Mouse (Mus musculus) hindbrain, embryonic 11.5 days (tissue): ENCODE data around the gene Sema5a. TPM values are rescaled to one million over a fixed set of nuclear protein-coding genes. Genes with fewer than 3 reads are reported as not detected.

Experiments used
- ATAC-seq: fragments of 200-750 bp; cut with Nextera tagmentation; 2 replicates; pipeline ENCODE4 v1.8.0; 2017; ENCODE audit warnings: mild to moderate bottlenecking, moderate TSS enrichment, moderate library complexity; ENCODE audit not compliant: low FRiP score
- DNase-seq: peaks from one replicate; pipeline ENCODE4 v3.0.0-alpha.2; 2015; ENCODE audit warnings: low spot score
- H3K27ac ChIP-seq: fragments of 300-500 bp; sonication (generic); 2 replicates; pipeline ENCODE4 v1.5.1; 2014; ENCODE audit warnings: mild to moderate bottlenecking, low read depth, low read length
- H3K27me3 ChIP-seq: fragments of 300-500 bp; sonication (generic); 2 replicates; pipeline ENCODE4 v1.6.1; 2014; ENCODE audit warnings: mild to moderate bottlenecking, low read length, moderate library complexity, mixed read lengths; ENCODE audit not compliant: control insufficient read depth, insufficient read depth
- H3K36me3 ChIP-seq: fragments of 300-500 bp; sonication (generic); 2 replicates; pipeline ENCODE4 v1.6.1; 2014; ENCODE audit warnings: mild to moderate bottlenecking, low read length, moderate library complexity, mixed read lengths; ENCODE audit not compliant: control insufficient read depth, insufficient read depth
- H3K4me1 ChIP-seq: fragments of 300-500 bp; sonication (generic); replicated peaks from 2 replicates; pipeline ENCODE4 v1.6.1; 2014; ENCODE audit warnings: low read length, mixed read lengths; ENCODE audit not compliant: control insufficient read depth, insufficient read depth
- H3K4me2 ChIP-seq: fragments of 300-500 bp; sonication (generic); replicated peaks from 2 replicates; pipeline ENCODE4 v1.6.1; 2014; ENCODE audit warnings: mild to moderate bottlenecking, low read depth, low read length
- H3K4me3 ChIP-seq: fragments of 300-500 bp; sonication (generic); 2 replicates; pipeline ENCODE4 v1.5.1; 2014; ENCODE audit warnings: low read depth, low read length
- H3K9ac ChIP-seq: fragments of 300-500 bp; sonication (generic); 2 replicates; pipeline ENCODE4 v1.6.1; 2014; ENCODE audit warnings: low read depth, low read length
- H3K9me3 ChIP-seq: fragments of 300-500 bp; sonication (generic); 2 replicates; pipeline ENCODE4 v1.6.1; 2016; ENCODE audit warnings: low read length; ENCODE audit not compliant: control insufficient read depth
- WGBS: fragments of 180-500 bp; shearing (Covaris S2); extraction: QIAGEN DNeasy Blood & Tissue Kit; methylation state at CpG from one replicate; pipeline ENCODE4 v1.1.7; 2014; 5-methylcytosine and 5-hydroxymethylcytosine counted together
- polyA plus RNA-seq: library from polyadenylated mRNA; unstranded; fragments of >200 nt; fragmentation: Nextera tagmentation; extraction: Ambion mirVana; gene quantifications from 2 replicates; pipeline ENCODE4 v1.2.1, GENCODE M21; 2014

Gene Sema5a
- polyA plus RNA-seq, 1 experiment from 2014 or later = 7.5 TPM

DNA sequence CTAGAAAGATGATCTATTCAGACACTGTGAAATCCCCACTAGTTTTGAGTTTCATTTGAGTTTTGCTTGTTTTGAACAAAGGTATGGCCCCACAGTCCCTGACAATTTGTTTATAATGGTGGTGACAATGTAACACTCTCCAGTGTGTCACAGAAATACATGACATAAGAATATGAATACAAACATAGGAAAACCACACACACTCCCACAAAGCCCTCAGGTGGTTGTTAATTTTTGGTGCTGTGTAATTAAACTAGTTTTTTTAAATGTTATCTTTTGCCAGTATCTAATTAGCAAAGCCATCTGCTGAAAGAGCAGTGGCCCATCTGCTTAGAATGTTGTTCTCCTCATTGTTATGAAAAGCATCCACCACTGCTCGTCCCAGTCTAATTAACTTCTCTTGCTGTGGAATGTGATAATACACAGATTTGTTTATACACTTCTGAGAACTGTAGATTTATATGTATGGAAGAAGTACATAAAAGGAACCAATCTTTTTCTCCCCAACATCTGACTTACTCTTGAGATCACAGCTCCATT, 289.0 kb downstream of the Sema5a start:
- Histone ChIP-seq H3K9me3 (no peaks in the 10 kb centered on the region), H3K27ac (no peak overlapping the region), H3K4me2 (no peak overlapping the region), H3K36me3 (no peaks in the 10 kb centered on the region), H3K9ac (no peak overlapping the region), H3K27me3 (no peaks in the 10 kb centered on the region), H3K4me1 (no peaks in the 10 kb centered on the region), H3K4me3 (no peak overlapping the region)
- DNase-seq = no peak
- 60% methylated on average over 1 of the region's 1 CpGs for WGBS
- no peak for ATAC-seq

DNA sequence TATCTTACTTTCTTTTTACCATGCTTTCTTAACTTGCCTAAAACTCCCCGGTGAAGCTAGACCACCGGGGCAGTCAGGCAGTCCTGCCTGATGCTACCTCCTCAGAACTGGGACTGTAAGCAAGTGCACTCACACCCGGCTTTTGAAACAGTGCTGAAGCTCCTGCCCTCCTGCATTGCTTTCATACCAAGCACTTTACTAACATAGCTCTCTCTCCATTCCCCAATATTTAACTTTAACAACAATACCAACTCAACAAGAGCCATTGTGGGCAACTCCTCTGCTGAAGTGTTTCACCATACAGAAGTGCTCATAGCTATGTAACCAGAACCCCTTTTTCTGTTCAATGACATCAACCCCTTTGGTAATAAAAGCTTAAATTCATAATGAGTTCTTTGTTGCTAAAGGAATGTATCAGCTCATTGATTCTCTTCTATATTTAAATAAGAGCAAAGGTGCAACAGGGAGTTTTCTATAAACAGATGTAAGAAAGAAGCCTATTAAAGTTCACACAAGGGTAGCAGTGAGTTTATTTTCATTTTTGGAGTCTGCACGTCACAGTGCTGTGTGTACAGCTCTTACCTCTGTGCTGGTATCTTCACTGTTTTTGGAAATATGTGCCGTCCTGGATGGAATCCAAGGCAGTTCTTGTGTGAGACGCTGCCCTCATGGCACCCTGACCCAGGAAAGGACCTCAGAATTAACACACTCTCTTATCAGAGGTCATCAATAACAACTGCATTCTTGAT, 292.3 kb downstream of the Sema5a start:
- no peak overlapping the region for H3K27ac ChIP-seq
- no peak overlapping the region for H3K4me3 ChIP-seq
- DNase-seq = no peak
- no peaks in the 10 kb centered on the region for H3K27me3 ChIP-seq
- WGBS = 78% methylated on average over 6 of the region's 6 CpGs
- no peaks in the 10 kb centered on the region for H3K36me3 ChIP-seq
- H3K9me3 ChIP-seq = no peaks in the 10 kb centered on the region
- no peak overlapping the region for H3K9ac ChIP-seq
- ATAC-seq = no peak
- no peak overlapping the region for H3K4me2 ChIP-seq
- no peaks in the 10 kb centered on the region for H3K4me1 ChIP-seq

DNA sequence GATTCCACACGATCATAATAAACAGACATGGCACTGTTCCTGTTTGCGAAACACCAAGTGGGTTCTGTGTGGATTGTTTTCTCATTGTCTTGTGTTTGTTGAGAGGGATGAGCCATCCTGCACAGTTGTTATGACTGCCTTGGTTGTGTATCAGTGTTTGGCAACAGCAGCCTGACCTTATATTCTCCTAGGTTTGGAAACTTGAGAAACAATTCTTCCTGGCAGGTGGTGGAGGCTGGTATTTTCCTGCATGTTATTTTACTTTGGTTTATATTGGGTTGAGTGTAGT, 292.8 kb downstream of the Sema5a start:
- no peaks in the 10 kb centered on the region for H3K4me1 ChIP-seq
- no peak overlapping the region for H3K9ac ChIP-seq
- no peak overlapping the region for H3K4me3 ChIP-seq
- H3K36me3 ChIP-seq = no peaks in the 10 kb centered on the region
- H3K4me2 ChIP-seq = no peak overlapping the region
- no peak overlapping the region for H3K27ac ChIP-seq
- no peaks in the 10 kb centered on the region for H3K9me3 ChIP-seq
- no peaks in the 10 kb centered on the region for H3K27me3 ChIP-seq
- DNase-seq (no peak), ATAC-seq (no peak)
- 79% methylated on average over 2 of the region's 2 CpGs for WGBS

DNA sequence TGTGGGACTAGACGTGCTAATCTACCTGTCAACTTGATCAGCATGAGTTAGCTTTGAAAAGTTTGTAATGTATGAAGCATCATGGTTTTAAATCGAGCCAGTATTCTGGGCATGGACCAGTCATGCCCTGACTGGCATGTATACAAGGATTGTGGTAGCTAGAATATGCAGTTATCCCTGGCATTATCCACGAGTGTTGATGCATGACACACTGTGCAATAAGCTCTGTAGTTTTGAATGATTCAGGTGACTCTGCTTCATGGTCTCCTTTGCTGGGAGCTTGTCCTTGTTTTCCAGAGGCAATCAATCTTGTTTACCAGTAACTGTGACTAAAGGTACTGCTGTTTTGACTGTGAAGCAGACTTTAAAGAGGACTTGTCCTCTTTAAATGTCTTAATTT, 293.5 kb downstream of the Sema5a start:
- H3K9ac ChIP-seq = no peak overlapping the region
- H3K4me3 ChIP-seq = no peak overlapping the region
- DNase-seq = no peak
- H3K36me3 ChIP-seq = no peaks in the 10 kb centered on the region
- H3K27ac ChIP-seq = no peak overlapping the region
- no peaks in the 10 kb centered on the region for H3K27me3 ChIP-seq
- no peaks in the 10 kb centered on the region for H3K9me3 ChIP-seq
- H3K4me1 ChIP-seq = no peaks in the 10 kb centered on the region
- H3K4me2 ChIP-seq = no peak overlapping the region
- WGBS = 84% methylated on average over 3 of the region's 3 CpGs
- ATAC-seq = no peak

DNA sequence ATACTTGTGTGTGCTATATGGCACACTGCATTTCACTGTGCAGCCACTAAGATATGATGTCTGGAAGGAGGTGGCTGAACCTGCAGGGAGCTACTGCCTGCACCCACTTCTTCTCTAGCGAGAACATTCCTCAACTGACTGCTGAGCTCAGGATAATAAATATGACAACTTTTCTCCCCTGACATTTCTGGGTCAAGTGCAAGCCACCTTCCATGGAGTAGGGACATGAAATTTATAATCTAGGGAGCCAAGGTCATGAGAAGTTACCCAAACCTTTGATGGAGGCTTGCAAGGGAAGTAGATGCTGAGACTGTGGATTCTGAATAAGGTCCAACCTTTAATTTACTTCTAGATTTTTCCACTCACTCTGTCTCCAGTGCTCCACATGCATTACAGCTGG, 298.1 kb downstream of the Sema5a start:
- Histone ChIP-seq H3K9me3 (no peaks in the 10 kb centered on the region), H3K4me1 (no peaks in the 10 kb centered on the region), H3K27me3 (no peaks in the 10 kb centered on the region), H3K36me3 (no peaks in the 10 kb centered on the region), H3K4me3 (no peak overlapping the region), H3K9ac (no peak overlapping the region), H3K27ac (no peak overlapping the region), H3K4me2 (no peak overlapping the region)
- ATAC-seq (no peak), DNase-seq (no peak)
- 79% methylated on average over 1 of the region's 1 CpGs for whole genome bisulfite sequencing

DNA sequence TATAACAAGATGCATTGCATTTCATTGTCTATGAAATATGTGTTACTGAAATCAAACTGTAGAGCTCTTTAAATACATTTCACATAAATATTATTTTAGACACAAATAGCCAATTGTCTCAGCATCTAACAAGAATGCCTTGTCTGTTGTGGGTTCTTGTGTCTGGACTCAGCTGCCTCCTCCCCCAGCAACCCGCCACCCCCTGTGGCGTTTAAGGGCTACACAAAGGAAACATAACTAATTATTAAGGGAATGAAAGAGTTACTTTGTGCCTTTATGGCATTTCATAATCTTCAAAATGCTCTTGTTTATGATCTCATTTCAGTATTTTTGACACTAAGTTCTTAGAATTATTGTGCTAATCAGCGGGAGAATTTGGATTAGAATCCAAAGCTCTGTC, 298.6 kb downstream of the Sema5a start:
- DNase-seq (no peak), ATAC-seq (no peak)
- H3K9ac ChIP-seq = no peak overlapping the region
- no peak overlapping the region for H3K4me3 ChIP-seq
- H3K36me3 ChIP-seq = no peaks in the 10 kb centered on the region
- no peaks in the 10 kb centered on the region for H3K9me3 ChIP-seq
- 93% methylated on average over 3 of the region's 3 CpGs for WGBS
- H3K4me1 ChIP-seq = no peaks in the 10 kb centered on the region
- H3K4me2 ChIP-seq = no peak overlapping the region
- no peak overlapping the region for H3K27ac ChIP-seq
- H3K27me3 ChIP-seq = no peaks in the 10 kb centered on the region

DNA sequence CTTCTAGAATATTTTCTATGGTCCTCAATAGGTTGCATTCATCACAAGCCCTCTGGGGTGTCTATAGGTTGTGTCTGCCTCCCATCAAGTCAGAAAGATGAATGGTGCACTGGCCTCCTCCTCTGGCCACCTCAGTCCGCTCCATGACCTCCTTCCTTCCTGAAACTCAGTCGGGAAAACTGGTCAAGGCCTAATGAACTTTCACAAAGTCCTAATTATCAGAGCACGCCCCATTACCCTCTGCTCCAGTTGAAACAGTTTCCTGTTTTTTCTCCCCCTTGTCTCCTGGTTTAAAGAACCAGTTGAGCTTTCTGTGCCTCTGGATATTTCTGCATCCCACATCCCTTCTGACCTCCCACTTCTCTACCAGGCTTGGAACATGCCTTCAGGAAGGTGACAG, 300.8 kb downstream of the Sema5a start:
- Histone ChIP-seq H3K9me3 (no peaks in the 10 kb centered on the region), H3K4me2 (no peak overlapping the region), H3K27me3 (no peaks in the 10 kb centered on the region), H3K4me1 (no peaks in the 10 kb centered on the region), H3K9ac (no peak overlapping the region), H3K27ac (no peak overlapping the region), H3K4me3 (no peak overlapping the region), H3K36me3 (no peaks in the 10 kb centered on the region)
- ATAC-seq = no peak
- WGBS = 45% methylated on average over 3 of the region's 3 CpGs
- DNase-seq = no peak

DNA sequence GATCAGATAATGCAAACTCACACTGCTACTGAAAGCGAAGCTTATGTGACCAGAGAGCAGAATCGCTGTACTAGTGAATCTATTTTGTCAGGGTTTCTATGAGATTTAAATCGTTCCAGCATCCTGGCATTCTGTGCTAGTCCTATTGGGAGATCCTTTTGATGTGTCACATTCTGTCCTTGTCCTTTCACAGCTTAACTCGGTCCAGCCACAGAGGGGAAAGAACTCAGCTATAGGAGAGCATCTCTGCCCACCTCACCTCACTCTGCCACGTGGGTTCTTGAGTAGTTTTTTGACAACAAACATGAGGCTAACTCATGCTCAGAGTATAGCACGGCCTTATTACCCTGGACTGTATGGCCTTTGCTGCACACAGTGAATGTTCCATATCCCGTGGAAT, 302.1 kb downstream of the Sema5a start:
- no peaks in the 10 kb centered on the region for H3K4me1 ChIP-seq
- WGBS = 83% methylated on average over 7 of the region's 7 CpGs
- no peak for DNase-seq
- no peak overlapping the region for H3K4me2 ChIP-seq
- ATAC-seq = no peak
- H3K36me3 ChIP-seq = no peaks in the 10 kb centered on the region
- H3K27ac ChIP-seq = no peak overlapping the region
- no peak overlapping the region for H3K9ac ChIP-seq
- H3K9me3 ChIP-seq = no peaks in the 10 kb centered on the region
- no peaks in the 10 kb centered on the region for H3K27me3 ChIP-seq
- no peak overlapping the region for H3K4me3 ChIP-seq

DNA sequence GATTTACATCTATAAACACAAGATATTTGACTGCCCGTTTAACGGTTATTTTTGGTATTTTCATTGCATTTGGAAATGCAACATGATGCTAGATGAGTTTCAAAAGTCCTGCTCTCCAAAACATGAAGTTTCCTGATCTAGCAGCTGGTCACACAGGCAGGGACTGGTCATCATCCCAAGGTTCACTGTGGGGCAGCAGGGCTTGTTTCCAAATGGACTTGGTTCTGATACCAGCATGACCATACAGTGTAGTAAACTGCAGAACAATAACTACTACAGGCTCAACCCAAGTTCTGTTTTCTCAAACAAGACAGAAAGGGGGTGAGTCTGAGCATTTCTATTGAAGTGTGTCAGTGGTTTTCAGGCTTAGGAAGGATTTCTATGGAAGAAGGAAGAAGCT, 314.3 kb downstream of the Sema5a start:
- no peak for ATAC-seq
- H3K4me2 ChIP-seq = no peak overlapping the region
- H3K27ac ChIP-seq = no peak overlapping the region
- H3K4me1 ChIP-seq = no peaks in the 10 kb centered on the region
- no peaks in the 10 kb centered on the region for H3K36me3 ChIP-seq
- no peaks in the 10 kb centered on the region for H3K9me3 ChIP-seq
- H3K9ac ChIP-seq = no peak overlapping the region
- H3K4me3 ChIP-seq = no peak overlapping the region
- WGBS = 93% methylated on average over 2 of the region's 2 CpGs
- no peak for DNase-seq
- no peaks in the 10 kb centered on the region for H3K27me3 ChIP-seq
